Mouse (Mus musculus): ENCODE measurements around the gene Lrig2. TPM values are rescaled to one million over a fixed set of nuclear protein-coding genes. Genes with fewer than 3 reads are reported as not detected.

Gene Lrig2
- polyA plus RNA-seq, 2 experiments: 15.0 to 20.2 TPM

DNA sequence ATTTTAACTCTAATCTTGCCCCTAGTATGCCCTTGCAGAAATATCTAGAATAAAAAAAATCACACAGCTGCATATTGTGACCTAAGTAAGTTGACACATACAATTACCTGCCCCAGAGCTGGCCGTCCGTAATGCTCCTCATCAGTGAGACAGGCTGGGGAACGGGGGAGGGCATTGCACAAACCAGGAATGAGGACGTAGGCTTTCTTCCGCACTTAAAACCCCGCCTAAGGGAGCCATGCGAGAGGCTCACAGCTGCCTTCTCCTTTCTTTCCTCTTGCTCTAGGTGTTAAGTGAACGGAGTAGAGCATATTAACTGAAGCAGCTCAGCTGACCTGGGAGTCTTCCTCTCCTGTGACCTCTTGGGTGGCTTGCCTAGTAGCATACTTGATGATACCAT lies 149.9 kb downstream of the Lrig2 start:
- no peak for TF ChIP-seq POLR2A (IDR thresholded peaks at IDR 0.05; ENCODE audit: borderline replicate concordance, extremely low read depth, insufficient read depth, insufficient read length)
- Histone ChIP-seq H3K4me3 (replicated peaks; ENCODE audit: low read length) (no peak overlapping the region), H3K4me2 (replicated peaks; ENCODE audit: low read depth, low read length, severe bottlenecking) (no peak overlapping the region), H3K9ac (ENCODE audit: low read depth, low read length, severe bottlenecking) (no peak overlapping the region), H3K27ac (replicated peaks; ENCODE audit: low read depth, low read length) (no peak overlapping the region), H3K4me1 (ENCODE audit: control insufficient read depth, insufficient read depth, low read length) (peaks cover 10% of the 10 kb centered on the region), H3K27me3 (ENCODE audit: control insufficient read depth, insufficient read depth, low read length) (no peaks in the 10 kb centered on the region), H3K36me3 (ENCODE audit: control insufficient read depth, insufficient read depth, low read length) (no peaks in the 10 kb centered on the region), H3K9me3 (ENCODE audit: control insufficient read depth, low read length) (no peaks in the 10 kb centered on the region)
- 60% methylated on average over 8 of the region's 8 CpGs for WGBS
- no peak for DNase-seq (ENCODE audit: low spot score)
- ATAC-seq (ENCODE audit: low FRiP score, low read depth): no peak

DNA sequence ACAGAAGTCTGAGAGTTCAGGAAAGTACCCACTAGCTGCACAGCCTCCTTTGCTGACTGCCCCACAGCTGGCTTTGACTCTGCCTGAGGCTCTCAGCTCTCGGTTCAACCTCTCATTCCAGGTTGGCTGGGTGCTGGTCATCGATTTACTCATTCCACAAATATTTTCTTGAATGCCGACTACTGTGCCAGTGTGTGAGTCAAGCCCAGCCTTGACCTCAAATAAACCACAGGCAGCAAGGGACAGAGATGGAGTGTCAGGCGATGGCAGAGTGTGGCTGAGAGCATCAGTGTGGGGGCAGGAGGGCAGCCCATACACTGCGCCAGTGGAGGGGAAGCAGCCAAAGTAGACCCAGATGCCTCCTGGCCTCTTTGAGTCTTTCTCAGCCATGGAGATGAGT lies 151.4 kb downstream of the Lrig2 start:
- ATAC-seq (ENCODE audit: low FRiP score, low read depth) (no peak), DNase-seq (ENCODE audit: low spot score) (no peak)
- H3K27me3 ChIP-seq (ENCODE audit: control insufficient read depth, insufficient read depth, low read length): no peaks in the 10 kb centered on the region
- no peak overlapping the region for H3K27ac ChIP-seq (replicated peaks; ENCODE audit: low read depth, low read length)
- peaks cover 10% of the 10 kb centered on the region for H3K4me1 ChIP-seq (ENCODE audit: control insufficient read depth, insufficient read depth, low read length)
- H3K9ac ChIP-seq (ENCODE audit: low read depth, low read length, severe bottlenecking): no peak overlapping the region
- TF ChIP-seq POLR2A (IDR thresholded peaks at IDR 0.05; ENCODE audit: borderline replicate concordance, extremely low read depth, insufficient read depth, insufficient read length): no peak
- no peaks in the 10 kb centered on the region for H3K9me3 ChIP-seq (ENCODE audit: control insufficient read depth, low read length)
- no peaks in the 10 kb centered on the region for H3K36me3 ChIP-seq (ENCODE audit: control insufficient read depth, insufficient read depth, low read length)
- H3K4me2 ChIP-seq (replicated peaks; ENCODE audit: low read depth, low read length, severe bottlenecking): no peak overlapping the region
- H3K4me3 ChIP-seq (replicated peaks; ENCODE audit: low read length): no peak overlapping the region
- 62% methylated on average over 5 of the region's 5 CpGs for WGBS

DNA sequence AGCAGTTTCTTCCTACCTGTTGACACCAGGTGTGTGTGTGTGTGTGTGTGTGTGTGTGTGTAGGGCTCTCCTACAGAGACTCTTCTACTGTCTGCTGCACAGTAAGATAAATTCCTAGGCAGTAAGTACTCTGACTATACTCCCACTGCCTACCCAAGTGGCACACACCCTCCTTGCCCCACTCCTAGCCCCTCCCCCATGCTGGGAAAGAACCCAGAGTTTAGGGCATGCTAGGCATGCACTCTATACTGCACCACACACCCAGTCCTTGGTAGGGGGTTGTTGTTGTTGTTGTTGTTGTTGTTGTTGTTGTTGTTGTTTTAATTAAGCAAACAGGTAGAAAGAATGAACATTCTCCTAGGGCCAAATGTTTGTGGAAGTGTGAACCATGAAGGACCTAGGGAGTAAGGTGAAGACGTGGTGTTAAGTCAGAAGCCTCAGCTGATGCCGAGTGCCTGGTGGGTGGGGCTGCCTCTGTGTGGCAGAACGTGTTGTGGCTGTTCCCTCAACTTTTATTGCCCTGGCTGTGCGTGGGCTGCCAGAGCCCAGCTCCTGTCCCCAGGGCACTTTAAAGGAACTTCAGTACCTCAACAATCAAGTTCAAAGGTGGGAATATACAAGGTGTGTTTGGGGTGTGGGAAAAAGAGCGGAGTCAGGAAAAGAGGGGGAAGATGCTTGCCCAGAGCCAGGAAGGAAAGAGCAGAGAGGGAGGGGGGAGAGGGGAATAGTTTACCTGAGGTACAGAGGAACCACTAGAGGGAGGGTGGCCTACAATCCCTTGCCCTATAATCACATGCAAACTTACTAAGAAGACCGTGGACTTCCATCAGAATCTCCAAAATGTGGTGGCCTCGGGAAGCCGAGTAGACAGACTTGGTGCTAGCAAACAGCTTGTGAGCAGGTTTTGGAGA lies 152.2 kb downstream of the Lrig2 start:
- 23% methylated on average over 8 of the region's 8 CpGs for WGBS
- Histone ChIP-seq H3K4me3 (replicated peaks; ENCODE audit: low read length) (no peak overlapping the region), H3K27me3 (ENCODE audit: control insufficient read depth, insufficient read depth, low read length) (no peaks in the 10 kb centered on the region), H3K4me2 (replicated peaks; ENCODE audit: low read depth, low read length, severe bottlenecking) (no peak overlapping the region), H3K4me1 (ENCODE audit: control insufficient read depth, insufficient read depth, low read length) (peaks cover 10% of the 10 kb centered on the region), H3K27ac (replicated peaks; ENCODE audit: low read depth, low read length) (no peak overlapping the region), H3K9ac (ENCODE audit: low read depth, low read length, severe bottlenecking) (no peak overlapping the region), H3K36me3 (ENCODE audit: control insufficient read depth, insufficient read depth, low read length) (no peaks in the 10 kb centered on the region), H3K9me3 (ENCODE audit: control insufficient read depth, low read length) (no peaks in the 10 kb centered on the region)
- ATAC-seq (ENCODE audit: low FRiP score, low read depth): no peak
- DNase-seq (ENCODE audit: low spot score): peak; percentile 40
- TF ChIP-seq POLR2A (IDR thresholded peaks at IDR 0.05; ENCODE audit: borderline replicate concordance, extremely low read depth, insufficient read depth, insufficient read length): no peak

DNA sequence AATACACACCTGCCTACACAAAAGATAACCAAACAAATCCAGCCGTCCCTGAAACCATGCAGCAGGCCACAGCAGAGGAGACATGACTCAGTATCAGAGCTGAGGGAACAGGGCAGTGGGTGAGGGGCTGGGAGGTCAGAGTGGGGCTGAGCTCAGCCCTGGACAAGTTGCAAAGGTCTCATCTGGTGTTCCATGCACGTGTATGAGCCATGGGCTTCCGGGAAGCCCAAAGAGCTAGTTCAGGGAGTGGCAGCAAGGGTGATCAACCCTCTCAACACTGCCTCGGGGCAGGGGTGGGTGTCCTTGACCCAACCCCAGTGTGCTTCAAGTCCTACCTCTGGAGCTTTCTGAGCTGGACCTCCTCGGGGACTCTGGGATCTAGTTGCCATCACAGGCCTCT lies 153.0 kb downstream of the Lrig2 start:
- H3K27me3 ChIP-seq (ENCODE audit: control insufficient read depth, insufficient read depth, low read length): no peaks in the 10 kb centered on the region
- no peak overlapping the region for H3K27ac ChIP-seq (replicated peaks; ENCODE audit: low read depth, low read length)
- ATAC-seq (ENCODE audit: low FRiP score, low read depth): no peak
- TF ChIP-seq POLR2A (IDR thresholded peaks at IDR 0.05; ENCODE audit: borderline replicate concordance, extremely low read depth, insufficient read depth, insufficient read length): no peak
- no peak overlapping the region for H3K4me2 ChIP-seq (replicated peaks; ENCODE audit: low read depth, low read length, severe bottlenecking)
- H3K4me1 ChIP-seq (ENCODE audit: control insufficient read depth, insufficient read depth, low read length): peaks cover 10% of the 10 kb centered on the region
- no peaks in the 10 kb centered on the region for H3K9me3 ChIP-seq (ENCODE audit: control insufficient read depth, low read length)
- no peak overlapping the region for H3K9ac ChIP-seq (ENCODE audit: low read depth, low read length, severe bottlenecking)
- no peak overlapping the region for H3K4me3 ChIP-seq (replicated peaks; ENCODE audit: low read length)
- no peaks in the 10 kb centered on the region for H3K36me3 ChIP-seq (ENCODE audit: control insufficient read depth, insufficient read depth, low read length)
- no peak for DNase-seq (ENCODE audit: low spot score)
- 76% methylated on average over 4 of the region's 5 CpGs for WGBS

DNA sequence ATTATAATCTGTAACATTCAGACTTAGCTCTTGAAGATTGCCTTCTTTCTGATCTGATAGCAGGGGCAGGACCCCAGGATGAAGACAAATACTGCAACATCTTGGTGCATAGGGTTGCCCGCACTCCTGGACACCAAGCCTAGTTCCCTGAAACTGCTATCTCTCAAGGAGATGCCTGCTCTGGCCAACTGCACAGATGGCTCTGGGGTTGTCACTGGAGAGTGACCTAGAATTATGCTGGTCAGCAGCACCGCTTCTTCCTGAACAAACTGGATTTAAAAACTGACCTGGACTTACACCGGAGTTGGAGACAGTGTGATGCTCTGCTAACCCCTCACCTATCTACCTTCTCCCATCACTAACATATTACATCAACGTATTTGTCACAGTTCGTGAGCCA lies 155.6 kb downstream of the Lrig2 start:
- Histone ChIP-seq H3K9ac (ENCODE audit: low read depth, low read length, severe bottlenecking) (no peak overlapping the region), H3K4me2 (replicated peaks; ENCODE audit: low read depth, low read length, severe bottlenecking) (no peak overlapping the region), H3K27me3 (ENCODE audit: control insufficient read depth, insufficient read depth, low read length) (no peaks in the 10 kb centered on the region), H3K9me3 (ENCODE audit: control insufficient read depth, low read length) (no peaks in the 10 kb centered on the region), H3K27ac (replicated peaks; ENCODE audit: low read depth, low read length) (no peak overlapping the region), H3K4me1 (ENCODE audit: control insufficient read depth, insufficient read depth, low read length) (peaks cover 18% of the 10 kb centered on the region), H3K4me3 (replicated peaks; ENCODE audit: low read length) (no peak overlapping the region), H3K36me3 (ENCODE audit: control insufficient read depth, insufficient read depth, low read length) (no peaks in the 10 kb centered on the region)
- WGBS: 95% methylated on average over 5 of the region's 5 CpGs
- ATAC-seq (ENCODE audit: low FRiP score, low read depth): no peak
- no peak for TF ChIP-seq POLR2A (IDR thresholded peaks at IDR 0.05; ENCODE audit: borderline replicate concordance, extremely low read depth, insufficient read depth, insufficient read length)
- no peak for DNase-seq (ENCODE audit: low spot score)

All from limb, embryonic 14.5 days (tissue).